Mouse (Mus musculus): ENCODE results near the gene Serinc5.

The Serinc5 gene

DNA sequence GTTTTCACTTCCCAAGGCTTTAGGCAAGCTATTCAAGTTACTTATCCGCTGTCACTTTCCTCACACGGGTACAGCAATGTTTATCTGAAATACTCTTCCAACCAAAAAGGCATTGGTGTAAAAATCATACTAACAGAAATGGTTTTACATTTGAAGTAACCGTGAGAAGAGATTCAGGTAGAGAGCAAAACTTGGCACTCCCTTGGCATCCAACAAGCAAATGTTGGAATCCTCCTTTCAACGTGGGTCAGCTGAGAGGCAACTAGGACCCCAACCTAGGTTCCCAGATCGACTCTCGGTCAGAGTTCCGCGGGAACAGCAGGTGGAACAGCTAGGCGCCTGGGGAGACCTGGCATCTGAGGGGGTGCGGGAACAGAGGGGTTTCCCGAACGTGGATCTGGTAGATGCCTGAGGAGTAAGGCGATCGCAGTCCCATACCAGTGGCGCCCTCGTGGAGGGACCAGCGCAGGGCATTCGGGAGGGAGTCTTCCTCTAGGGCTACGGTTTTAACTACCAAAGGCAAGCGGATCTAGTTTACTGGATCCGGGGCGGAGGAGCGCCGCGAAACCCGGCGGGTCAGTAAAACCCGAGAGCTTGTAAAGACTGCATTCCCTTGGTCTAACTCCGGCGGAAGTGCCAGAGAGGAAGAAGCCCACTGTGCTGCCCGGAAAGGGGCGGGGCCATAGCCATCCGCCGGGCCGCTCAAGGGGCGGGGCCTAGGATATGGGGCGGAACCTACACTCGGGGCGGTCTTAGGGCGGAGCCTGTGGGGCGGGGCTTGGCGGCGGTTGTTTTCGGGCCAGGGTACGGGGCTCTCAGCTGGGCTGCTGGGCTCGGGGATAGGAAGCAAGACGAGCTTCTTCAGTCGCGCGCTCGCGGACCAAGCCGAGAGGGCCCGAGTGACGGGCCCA is at the start of gene Serinc5:
TSS of gene Serinc5 (plus strand) at position 781 of the 911 bp plus-strand sequence.
- peak; percentile 96 for DNase-seq

DNA sequence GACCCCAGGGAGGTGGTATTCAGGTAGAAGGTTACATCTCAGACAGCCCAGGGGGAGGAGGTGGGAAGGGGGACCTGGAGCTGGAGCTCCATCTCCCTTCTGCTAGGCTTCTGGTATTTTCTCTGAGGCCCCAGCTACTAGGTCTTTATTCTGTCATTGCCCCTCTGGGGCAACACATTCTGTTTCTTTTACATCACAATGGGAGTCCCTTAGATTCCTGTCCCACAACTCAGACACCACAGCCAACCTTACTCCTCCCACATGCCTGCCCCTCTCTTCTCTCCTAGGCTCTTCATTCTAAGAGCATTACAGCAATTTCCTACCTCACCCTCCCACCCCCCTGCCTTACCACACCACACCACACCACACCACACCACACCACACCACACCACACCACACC is 34.8 kb upstream of the Serinc5 start, which contains the start of gene Spz1:
TSS of gene Spz1 (minus strand) at position 101 of the 400 bp plus-strand sequence.
- DNase-seq = no peak

DNA sequence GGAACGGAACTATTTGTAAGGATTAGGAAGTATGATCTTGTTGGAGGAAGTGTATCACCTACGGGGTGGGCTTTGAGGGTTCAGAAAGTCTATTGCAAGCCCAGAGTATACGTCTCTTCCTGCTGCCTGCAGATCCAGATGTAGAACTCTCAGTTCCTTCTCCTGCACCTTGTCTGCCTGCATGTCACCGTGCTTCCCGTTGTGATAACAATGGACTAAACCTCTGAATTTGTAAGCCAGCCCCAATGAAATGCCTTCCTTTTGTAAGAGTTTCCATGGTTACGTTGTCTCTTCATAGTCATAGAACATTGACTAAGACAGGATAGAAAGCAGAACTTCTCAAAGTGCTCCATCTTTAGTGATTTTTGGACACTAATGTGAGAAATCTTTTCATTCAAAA is 34.2 kb upstream of the Serinc5 start:
- DNase-seq = no peak

DNA sequence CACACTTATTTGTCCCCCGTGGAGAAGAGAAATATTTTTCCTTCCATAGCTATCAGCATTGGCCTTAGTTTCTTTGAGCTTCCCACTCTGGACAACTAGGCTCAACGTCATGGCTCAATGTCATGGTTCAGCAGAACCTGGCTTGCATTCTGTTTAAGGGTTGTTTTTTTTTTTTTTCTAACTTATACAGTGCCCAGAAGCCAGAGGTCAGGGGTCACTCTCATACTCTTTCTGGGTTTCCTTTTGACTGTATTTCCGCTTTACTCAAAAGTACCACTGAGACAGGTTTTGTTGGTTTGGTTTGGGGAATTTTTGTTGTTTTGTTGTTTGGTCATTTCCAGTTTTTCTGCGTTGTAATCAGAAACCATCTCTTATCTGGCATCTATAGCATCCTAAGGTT is 32.7 kb upstream of the Serinc5 start:
- no peak for DNase-seq

DNA sequence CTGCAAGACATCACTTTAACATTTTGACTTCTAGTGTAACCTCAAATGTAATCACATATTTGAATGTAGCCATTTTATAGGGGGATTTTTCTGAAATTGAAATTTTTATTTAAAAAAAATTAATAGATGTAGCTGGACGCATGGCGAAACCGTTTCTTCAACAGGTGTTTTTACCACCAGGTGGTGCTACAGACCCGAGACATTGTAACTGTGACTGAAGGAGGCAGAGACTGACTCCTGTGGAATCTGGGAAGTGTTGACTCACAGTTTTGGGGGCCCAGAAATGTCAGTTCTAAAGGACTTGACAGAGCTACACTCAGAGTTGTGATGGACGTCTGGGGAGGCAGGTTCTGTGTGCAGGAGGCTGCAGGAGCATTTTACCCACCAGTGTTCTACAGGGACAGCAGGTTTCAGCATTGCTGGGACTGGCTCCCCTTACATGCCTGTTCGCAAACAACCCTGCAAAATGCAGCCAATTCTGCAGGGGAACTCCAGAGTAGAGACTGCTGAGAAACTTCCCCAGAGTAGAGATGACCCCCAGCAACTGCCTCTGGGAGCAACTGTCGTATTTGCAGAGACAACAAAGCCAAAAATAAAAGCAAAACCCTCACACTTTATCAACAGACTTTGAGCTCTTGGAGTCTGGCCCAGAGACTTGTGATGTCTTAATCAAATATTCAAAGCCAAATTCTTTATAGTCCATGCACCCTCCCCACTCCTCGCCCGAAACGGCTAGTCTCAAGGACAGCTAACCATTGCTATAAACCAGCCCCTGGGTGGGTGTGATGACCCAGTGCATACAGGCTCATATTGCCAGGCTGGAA is 30.5 kb upstream of the Serinc5 start:
- DNase-seq = peak; percentile 91

DNA sequence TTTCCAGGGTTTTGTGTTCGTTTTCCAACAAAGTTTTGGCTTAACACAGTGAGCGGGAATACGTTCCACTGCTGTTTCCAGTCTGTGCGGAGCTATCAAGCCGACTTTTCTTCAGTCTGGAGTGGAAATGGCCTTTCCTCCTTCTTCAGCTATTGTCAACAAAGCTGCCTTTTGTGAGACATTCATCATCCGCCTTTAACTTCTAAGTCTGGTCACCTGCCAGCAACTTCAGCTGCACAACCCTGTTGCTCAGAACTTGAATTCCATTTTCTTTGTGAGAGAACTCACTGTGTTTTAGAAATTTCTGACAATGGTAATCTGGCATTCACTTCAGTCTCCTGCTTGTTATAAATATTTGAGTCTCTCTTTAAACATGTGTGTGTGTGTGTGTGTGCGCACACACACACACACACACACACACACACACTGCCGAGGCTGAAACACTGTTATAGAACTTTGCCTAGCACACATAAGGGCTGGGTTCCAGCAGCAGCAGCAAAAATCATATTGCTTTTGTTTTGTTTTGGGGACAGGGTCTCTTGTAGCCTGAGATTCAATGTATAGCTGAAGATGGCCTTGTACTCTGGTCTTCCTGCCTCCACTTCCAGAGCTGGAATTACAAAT is 26.7 kb upstream of the Serinc5 start:
- peak; percentile 48 for DNase-seq

DNA sequence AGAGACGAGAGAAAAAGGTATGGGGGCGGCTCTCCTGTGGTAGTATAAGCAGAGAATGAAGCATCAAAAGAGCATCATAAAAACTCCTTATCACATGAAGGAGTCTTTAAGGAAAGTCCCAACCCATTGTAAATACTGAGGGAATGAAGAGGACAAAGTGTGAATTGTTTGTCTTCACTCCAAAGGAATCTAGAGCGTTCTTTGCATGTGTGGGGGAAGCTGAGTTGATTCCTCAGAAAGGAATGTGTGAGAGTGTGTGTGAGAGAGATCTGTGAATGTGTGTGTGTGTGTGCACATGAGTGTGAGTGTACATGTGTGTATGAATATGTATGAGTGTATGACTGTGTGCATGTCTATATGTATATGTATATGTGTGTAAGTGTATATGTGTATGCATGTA is 22.2 kb upstream of the Serinc5 start:
- DNase-seq = no peak

DNA sequence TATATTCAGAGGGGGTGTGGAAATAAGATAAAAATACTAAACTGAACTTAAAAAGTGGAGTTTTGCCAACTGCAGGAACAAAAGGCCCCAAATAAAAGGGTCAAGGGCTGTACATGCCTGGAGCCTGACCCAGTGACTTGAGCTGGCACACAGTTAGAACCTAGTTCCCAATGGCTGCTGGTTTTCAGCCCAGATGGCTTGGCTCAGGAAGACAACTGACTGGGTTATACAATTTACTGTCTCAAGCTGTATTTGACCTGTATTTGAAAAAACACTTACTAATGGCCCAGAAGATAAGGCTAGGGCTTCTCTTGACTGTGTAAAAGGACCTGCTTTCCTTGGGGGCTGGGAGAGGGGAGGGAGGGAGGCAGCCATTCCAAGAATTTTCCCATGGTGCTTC is 21.6 kb upstream of the Serinc5 start:
- peak; percentile 44 for DNase-seq

DNA sequence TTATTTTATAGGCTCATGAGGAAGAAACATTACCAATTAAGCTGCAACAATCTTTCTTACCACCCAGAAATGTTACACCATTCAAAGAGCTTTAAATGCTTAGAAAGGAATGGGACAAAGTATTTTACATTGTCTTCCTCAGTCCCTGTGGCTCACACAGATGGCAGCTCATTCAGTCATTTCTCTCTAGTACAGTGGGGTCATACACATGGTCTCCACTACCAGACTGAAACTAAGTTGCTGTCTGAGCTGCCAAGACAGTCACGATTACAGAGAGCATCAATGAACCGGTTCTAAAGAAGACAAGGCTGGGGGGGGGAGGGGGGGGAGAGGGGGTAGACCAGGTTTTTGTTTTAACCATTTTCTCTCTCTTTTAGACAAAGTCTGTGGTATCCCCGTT is 19.7 kb upstream of the Serinc5 start:
- DNase-seq = no peak

DNA sequence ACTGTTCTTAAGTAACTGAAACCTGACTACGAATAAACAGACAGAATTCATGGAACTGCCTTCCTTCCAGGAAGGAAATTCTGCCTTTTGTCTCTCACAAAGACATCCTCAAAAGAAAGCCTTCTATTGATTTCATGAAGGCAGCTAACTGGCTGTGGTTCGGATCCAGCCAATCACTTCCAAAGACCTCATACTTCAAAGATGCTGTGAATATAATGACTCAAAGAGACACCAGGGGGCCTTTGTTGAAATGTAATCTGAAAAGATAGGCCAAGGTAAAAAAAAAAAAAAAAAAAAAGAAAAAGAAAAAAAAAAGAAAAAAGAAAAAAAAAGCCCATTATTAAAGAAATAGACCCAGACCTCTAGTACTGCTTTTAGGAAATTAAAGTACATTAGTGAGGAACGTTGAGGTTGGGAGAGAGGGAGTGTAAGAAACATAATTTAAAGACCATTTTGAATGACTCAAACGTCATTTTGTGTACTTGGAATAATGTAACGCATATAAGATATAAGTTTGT is 18.6 kb upstream of the Serinc5 start:
- DNase-seq = no peak

DNA sequence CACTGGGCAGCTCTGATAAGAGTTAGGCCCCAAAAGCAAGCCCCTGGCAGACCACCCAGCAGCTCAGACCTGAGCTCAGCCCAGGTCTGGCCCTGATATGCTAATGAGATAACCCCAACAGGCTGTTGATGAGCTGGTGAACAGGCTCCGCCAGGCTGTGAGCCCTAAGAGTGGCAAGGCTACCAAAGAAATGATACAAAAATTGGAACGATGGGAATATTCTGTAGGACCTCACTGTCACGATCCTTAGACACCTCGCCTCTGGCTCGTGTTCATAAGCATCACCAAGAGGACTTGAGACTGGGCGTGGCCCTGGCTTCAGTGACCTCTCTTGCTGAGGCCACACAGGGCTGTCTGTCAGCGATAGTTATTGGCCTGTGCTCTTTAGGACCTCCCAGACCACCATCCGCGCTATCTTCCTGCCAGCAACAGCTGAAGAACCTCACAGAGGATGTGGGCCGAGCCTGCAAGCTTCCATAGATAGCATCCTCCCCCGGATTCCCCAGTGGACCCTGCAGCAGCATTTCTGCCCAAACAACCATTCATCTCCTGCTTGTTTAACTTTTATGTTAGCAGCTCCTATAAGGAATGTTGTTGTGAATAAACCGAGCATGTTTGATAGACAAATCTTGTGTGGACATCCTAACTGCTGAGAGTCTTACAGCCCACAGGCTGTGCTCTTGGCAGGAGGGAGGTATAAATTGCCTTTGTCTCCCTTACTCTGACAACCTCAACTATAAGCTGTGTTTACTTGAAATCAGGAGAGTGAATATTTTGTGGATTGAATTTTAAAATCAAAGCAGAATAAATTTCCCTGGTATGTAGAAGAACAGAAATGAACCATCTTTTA is 17.9 kb upstream of the Serinc5 start:
- peak; percentile 17 for DNase-seq

DNA sequence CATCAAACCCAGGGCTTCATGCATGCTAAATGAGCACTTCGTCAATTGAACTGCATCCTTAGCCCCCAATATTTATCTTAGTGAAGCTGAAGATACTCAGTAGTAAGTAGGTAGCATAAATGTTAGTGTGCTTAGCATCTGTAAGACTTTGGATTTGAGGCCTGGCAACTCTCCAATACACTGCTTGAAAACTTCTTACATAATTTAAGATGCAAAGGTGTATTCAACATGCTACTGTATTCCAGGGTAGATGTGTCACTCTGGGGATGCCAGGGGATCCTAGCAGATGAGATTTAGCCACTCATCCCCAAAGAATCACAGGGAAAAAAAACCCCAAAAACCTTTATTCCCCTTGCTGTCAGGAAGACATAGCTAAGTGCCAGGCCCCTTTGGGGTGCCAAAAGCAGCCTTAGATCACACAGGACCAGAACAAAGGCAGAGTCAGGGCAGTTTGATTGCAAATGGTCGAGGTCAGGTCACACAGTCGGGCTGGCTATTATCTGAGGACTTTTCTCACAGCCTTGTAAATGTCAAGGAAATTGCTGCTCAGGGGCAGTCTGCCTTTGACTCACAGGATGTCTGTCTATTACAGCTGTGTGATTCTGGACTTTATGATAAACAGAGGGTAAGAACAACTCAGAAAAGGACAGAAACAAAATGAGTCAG is 17.0 kb upstream of the Serinc5 start:
- DNase-seq = no peak

DNA sequence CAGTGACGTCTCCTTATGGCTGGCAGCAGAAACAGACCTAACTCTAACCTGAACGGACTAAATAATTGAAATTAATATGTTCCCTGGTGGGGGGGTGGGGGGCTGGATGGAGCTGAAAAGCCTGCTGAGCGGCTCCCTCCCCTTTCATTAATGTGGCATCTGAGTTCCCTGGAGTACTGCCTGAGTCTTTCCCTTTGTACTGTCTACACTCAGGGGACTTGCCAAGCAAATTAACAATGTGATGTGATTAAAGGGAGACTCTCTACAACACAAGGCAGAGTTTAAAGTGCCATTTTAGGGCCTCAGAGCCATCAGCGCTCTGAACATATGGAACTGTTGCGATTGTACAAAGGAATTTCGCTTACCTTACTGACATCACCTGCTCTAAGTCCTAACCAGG is 16.4 kb upstream of the Serinc5 start:
- DNase-seq = no peak

DNA sequence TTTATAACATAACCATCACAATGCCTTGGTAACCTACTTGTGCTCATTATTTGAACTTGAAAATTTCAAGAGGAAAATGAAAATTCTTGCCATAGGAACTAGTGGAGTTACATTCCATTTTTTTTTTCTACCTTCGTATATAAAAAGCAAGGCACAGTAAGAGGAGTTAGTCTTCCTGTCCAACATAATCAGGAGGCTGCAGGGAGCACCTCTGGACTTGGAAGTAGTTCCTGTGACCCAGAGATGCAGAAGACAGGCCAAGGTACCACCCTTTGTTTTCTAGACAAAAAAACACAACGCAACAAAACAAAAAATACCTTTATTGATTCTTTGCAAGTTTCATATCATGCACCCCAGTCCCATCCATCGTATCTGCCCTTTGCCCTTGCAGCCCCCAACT is 16.0 kb upstream of the Serinc5 start:
- DNase-seq = no peak

DNA sequence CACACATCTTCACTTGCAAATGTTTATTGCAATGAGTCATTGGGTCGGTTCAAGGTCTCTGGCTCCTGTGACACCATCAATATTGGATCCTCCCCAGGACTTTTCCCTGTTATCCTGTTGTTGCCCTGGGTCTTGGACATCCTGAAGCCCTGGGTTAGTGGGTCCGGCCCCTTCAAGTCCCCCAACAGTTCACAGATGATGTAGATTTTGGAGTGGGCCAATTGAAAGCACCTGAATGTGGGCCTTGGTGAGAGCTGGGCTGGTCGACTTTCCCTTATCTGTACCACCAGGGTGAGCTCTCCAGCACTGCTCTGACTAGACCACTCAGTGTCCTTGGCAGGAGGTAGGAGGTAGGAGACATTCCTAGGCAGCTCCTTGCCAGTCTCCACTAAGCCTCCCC is 15.5 kb upstream of the Serinc5 start:
- DNase-seq = no peak

DNA sequence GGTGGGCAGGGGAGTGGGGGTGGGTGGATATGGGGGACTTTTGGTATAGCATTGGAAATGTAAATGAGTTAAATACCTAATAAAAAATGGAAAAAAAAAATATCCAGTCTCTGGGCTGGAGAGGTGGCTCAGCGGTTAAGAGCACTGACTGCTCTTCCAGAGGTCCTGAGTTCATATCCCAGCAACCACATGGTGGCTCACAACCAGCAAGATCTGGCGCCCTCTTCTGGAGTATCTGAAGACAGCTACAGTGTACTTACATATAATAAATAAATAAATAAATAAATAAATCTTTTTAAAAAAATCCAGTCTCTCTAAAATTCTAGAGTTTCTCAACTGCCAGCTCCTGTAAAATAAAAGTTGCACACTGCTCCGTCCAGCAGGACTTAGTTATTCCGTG is 5.6 kb upstream of the Serinc5 start:
- DNase-seq = peak; percentile 33

DNA sequence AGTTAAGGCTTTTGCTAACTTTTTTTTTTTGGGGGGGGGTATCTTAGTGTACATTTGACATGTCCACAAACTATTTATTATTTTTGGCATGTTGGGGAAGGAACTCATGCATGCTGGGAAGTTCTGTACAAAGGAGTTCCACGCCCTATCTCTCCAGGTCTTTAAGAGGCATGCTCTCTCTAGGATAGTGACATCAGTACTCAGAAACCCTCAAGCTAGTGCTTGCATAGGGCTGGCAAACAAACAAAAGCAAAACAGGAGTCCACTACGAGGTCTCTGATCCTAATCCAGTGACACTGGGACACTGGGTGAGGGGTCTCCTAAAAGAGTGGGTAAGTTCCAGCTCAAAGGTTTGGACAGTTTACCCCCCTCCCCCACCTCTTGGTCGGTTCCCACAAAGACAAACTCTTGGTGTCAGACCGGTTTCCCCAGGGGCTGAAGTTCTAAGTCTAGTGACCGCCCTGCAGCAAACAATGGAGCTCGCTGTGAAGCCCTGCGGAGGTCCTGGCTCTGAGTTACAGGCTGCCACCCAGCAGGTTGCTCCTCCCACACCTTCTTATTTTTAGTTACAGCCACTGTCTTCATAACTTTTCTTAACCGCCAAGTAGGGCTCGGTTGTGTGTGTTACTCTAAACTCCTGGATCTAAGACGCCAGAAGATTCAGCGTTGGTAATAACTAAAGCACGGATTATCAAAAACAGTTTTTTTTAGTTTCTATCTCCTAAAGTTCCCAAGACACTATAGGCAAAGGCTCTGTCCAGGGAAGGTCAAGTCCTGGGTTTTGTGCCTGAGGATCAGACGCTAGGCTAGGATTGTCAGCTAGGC is 1.2 kb upstream of the Serinc5 start:
- peak; percentile 74 for DNase-seq

DNA sequence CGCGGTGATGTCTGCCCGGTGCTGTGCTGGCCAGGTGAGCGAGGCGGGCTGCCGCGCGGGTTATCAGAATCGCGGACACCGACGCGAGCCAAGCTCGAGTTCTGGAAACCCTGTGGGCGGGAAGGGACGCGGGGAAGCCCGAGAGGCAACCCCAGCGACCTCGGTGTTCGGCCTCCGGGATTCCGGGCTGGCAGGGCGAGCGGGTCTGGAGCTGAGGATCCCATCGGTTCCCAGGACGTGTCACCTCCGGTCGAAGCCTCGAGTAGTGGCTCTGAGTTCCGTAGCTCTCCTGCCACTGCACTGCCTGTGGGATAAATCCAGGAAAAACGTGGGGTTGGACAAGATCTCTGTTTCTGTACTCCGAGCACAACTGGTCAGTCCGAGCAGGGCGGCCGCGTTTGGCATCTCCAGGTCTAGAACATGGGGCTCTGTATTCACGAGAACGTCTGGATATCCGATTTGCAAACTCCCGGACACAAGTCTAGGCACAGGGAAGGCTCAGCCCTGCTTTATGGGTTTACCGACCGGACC is 428 bp downstream of the Serinc5 start:
- DNase-seq = no peak

DNA sequence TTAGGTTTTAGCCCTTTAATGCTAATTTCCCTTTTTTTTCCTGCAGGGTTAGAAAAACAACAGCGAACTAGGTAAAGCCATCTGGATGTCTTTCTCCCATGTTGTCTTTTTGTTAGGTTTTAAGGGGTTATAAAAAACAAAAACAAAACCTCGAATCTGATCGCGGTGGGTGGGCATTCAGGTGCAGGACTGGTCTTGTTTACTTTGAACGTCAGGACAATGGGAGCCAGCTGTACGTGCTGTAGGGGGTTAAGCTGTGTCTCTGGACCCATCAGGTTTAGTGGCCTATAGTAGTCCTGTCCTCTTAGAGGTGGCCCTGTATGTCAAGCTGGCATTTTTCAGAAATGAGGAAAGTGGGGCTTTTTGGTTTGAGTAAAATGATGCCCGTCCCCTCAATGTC is 1.0 kb downstream of the Serinc5 start:
- DNase-seq = no peak

DNA sequence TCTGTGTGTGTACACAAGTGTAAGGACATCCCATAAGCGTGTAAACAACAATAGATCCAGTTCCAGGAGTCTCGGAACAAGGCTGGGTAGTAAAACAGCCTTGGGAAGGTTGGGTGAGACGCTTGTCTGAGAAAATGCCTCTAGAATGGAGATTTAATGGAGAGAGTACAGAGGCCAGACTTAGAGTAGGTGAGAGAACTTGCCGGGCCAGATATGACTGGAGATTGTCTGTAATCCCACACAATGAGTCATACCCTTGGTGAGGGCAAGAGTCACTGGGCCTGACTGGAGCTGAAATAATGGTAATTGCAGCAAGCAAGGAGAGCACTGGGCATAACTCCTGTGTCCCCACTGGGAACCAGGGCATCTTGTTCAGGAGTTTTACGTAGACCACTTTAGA is 2.2 kb downstream of the Serinc5 start:
- DNase-seq = peak; percentile 56

All from lung, postnatal 36 days (tissue).